Mouse (Mus musculus) neural tube, embryonic 15.5 days (tissue): ENCODE measurements around the gene Tcte2. TPM values are rescaled to one million over a fixed set of nuclear protein-coding genes. Genes with fewer than 3 reads are reported as not detected.

ENCODE experiments used
- ATAC-seq: fragments of 200-750 bp; cut with Nextera tagmentation; 2 replicates; pipeline ENCODE4 v1.8.0; 2017; ENCODE audit warnings: mild to moderate bottlenecking, moderate TSS enrichment, moderate library complexity; ENCODE audit not compliant: low FRiP score
- H3K27ac ChIP-seq: fragments of 300-500 bp; sonication (generic); replicated peaks from 2 replicates; pipeline ENCODE4 v1.5.1; 2015; ENCODE audit warnings: mild to moderate bottlenecking, inconsistent platforms
- H3K27me3 ChIP-seq: fragments of 300-500 bp; sonication (generic); replicated peaks from 2 replicates; pipeline ENCODE4 v1.6.1; 2015; ENCODE audit warnings: inconsistent platforms
- H3K36me3 ChIP-seq: fragments of 300-500 bp; sonication (generic); 2 replicates; pipeline ENCODE4 v1.6.1; 2015; ENCODE audit warnings: inconsistent platforms
- H3K4me1 ChIP-seq: fragments of 300-500 bp; sonication (generic); 2 replicates; pipeline ENCODE4 v1.6.1; 2015; ENCODE audit warnings: inconsistent platforms
- H3K4me2 ChIP-seq: fragments of 300-500 bp; sonication (generic); 2 replicates; pipeline ENCODE4 v1.6.1; 2015; ENCODE audit warnings: inconsistent platforms, mild to moderate bottlenecking, moderate library complexity
- H3K4me3 ChIP-seq: fragments of 300-500 bp; sonication (generic); replicated peaks from 2 replicates; pipeline ENCODE4 v1.5.1; 2015; ENCODE audit warnings: mild to moderate bottlenecking, inconsistent platforms
- H3K9ac ChIP-seq: fragments of 300-500 bp; sonication (generic); replicated peaks from 2 replicates; pipeline ENCODE4 v1.6.1; 2015; ENCODE audit warnings: mild to moderate bottlenecking, inconsistent platforms
- H3K9me3 ChIP-seq: fragments of 300-500 bp; sonication (generic); replicated peaks from 2 replicates; pipeline ENCODE4 v1.6.1; 2016; ENCODE audit warnings: inconsistent platforms
- WGBS: fragments of 180-500 bp; shearing (Covaris S2); methylation state at CpG from one replicate; pipeline ENCODE4 v1.1.7; 2015; ENCODE audit warnings: mixed read lengths; 5-methylcytosine and 5-hydroxymethylcytosine counted together
- polyA plus RNA-seq: library from polyadenylated mRNA; unstranded; fragments of >200 nt; fragmentation: Nextera tagmentation; extraction: Ambion mirVana; gene quantifications from 2 replicates; pipeline ENCODE4 v1.2.1, GENCODE M21; 2015

Gene Tcte2
- polyA plus RNA-seq, 1 experiment from 2014 or later: 20.3 TPM

GRCm38 (mm10) chr17:13665731-13666130 is 95.9 kb downstream of the Tcte2 start:
- no peak overlapping the region for H3K4me2 ChIP-seq
- H3K36me3 ChIP-seq: no peaks in the 10 kb centered on the region
- no peaks in the 10 kb centered on the region for H3K27me3 ChIP-seq
- H3K27ac ChIP-seq: no peak overlapping the region
- H3K9me3 ChIP-seq: no peaks in the 10 kb centered on the region
- ATAC-seq: no peak
- no peak overlapping the region for H3K4me3 ChIP-seq
- peaks cover 38% of the 10 kb centered on the region for H3K4me1 ChIP-seq
- 89% methylated on average over 1 of the region's 1 CpGs for WGBS
- no peak overlapping the region for H3K9ac ChIP-seq

GRCm38 (mm10) chr17:13663386-13664166 is 98.0 kb downstream of the Tcte2 start:
- Histone ChIP-seq H3K4me2 (no peak overlapping the region), H3K4me1 (peaks cover 27% of the 10 kb centered on the region), H3K4me3 (no peak overlapping the region), H3K27me3 (no peaks in the 10 kb centered on the region), H3K36me3 (no peaks in the 10 kb centered on the region), H3K27ac (no peak overlapping the region), H3K9ac (no peak overlapping the region), H3K9me3 (no peaks in the 10 kb centered on the region)
- no peak for ATAC-seq
- 90% methylated on average over 13 of the region's 13 CpGs for WGBS

Other genes with a start within 250 kb of the Tcte2 start
- gene Afdn, start 1.3 kb downstream of the Tcte2 start, polyA plus RNA-seq: 90.4 and 124 TPM in 2 replicates
- gene Gm7168, start 186.5 kb upstream of the Tcte2 start, polyA plus RNA-seq: not detected in 2 replicates
- gene Gm7356, start 241.9 kb upstream of the Tcte2 start, polyA plus RNA-seq: not detected in 2 replicates